Mouse (Mus musculus) limb, embryonic 14.5 days (tissue): ENCODE measurements around the gene Cntfr. TPM values are rescaled to one million over a fixed set of nuclear protein-coding genes. Genes with fewer than 3 reads are reported as not detected.

Experiments used
- ATAC-seq: fragments of 200-750 bp; cut with Nextera tagmentation; 2 replicates; pipeline ENCODE4 v1.8.0; 2017; ENCODE audit warnings: low read depth, moderate number of reproducible peaks, moderate TSS enrichment; ENCODE audit not compliant: low FRiP score
- DNase-seq: peaks from one replicate; pipeline ENCODE4 v3.0.0-alpha.2; 2015; ENCODE audit warnings: low spot score
- H3K27ac ChIP-seq: fragments of 300-500 bp; sonication (generic); replicated peaks from 2 replicates; pipeline ENCODE4 v1.5.1; 2014; ENCODE audit warnings: low read depth, mild to moderate bottlenecking, low read length, moderate library complexity, mixed read lengths
- H3K27me3 ChIP-seq: fragments of 300-500 bp; sonication (generic); 2 replicates; pipeline ENCODE4 v1.6.1; 2014; ENCODE audit warnings: low read length, mixed read lengths; ENCODE audit not compliant: control insufficient read depth, insufficient read depth
- H3K36me3 ChIP-seq: fragments of 300-500 bp; sonication (generic); 2 replicates; pipeline ENCODE4 v1.6.1; 2014; ENCODE audit warnings: mild to moderate bottlenecking, low read length, moderate library complexity, mixed read lengths; ENCODE audit not compliant: control insufficient read depth, insufficient read depth
- H3K4me1 ChIP-seq: fragments of 300-500 bp; sonication (generic); 2 replicates; pipeline ENCODE4 v1.6.1; 2014; ENCODE audit warnings: antibody characterized with exemption, low read length, mixed read lengths; ENCODE audit not compliant: control insufficient read depth, insufficient read depth
- H3K4me2 ChIP-seq: fragments of 300-500 bp; sonication (generic); replicated peaks from 2 replicates; pipeline ENCODE4 v1.6.1; 2014; ENCODE audit warnings: low read depth, mild to moderate bottlenecking, low read length, moderate library complexity; ENCODE audit not compliant: severe bottlenecking
- H3K4me3 ChIP-seq: fragments of 300-500 bp; sonication (generic); replicated peaks from 2 replicates; pipeline ENCODE4 v1.5.1; 2014; ENCODE audit warnings: low read length
- H3K9ac ChIP-seq: fragments of 300-500 bp; sonication (generic); 2 replicates; pipeline ENCODE4 v1.6.1; 2014; ENCODE audit warnings: mild to moderate bottlenecking, low read depth, low read length, moderate library complexity; ENCODE audit not compliant: severe bottlenecking
- H3K9me3 ChIP-seq: fragments of 300-500 bp; sonication (generic); 2 replicates; pipeline ENCODE4 v1.6.1; 2016; ENCODE audit warnings: low read length; ENCODE audit not compliant: control insufficient read depth
- POLR2A ChIP-seq: fragments of 200-500 bp; IDR thresholded peaks from 2 replicates; pipeline ENCODE4 v1.8.0; 2012; ENCODE audit warnings: inconsistent platforms, mild to moderate bottlenecking, moderate library complexity, borderline replicate concordance; ENCODE audit not compliant: insufficient read depth, insufficient read length; ENCODE audit errors: extremely low read depth
- WGBS: fragments of 180-500 bp; shearing (Covaris S2); extraction: QIAGEN DNeasy Blood & Tissue Kit; methylation state at CpG from one replicate; pipeline ENCODE4 v1.1.7; 2014; 5-methylcytosine and 5-hydroxymethylcytosine counted together
- polyA plus RNA-seq, 2 experiments: library from polyadenylated mRNA; depleted of rRNA in 1 of 2; stranded (reverse) in 1 of 2; unstranded in 1 of 2; fragments of >200 nt; fragmentation: Nextera tagmentation in 1 of 2; extraction: Ambion mirVana in 1 of 2; gene quantifications; 2 replicates each; pipeline versions ENCODE4 v1.2.1 to v1.2.3; 2012 to 2014

The Cntfr gene
- polyA plus RNA-seq, 2 experiments, result 5.4 to 34.2 TPM

- ATAC-seq (no peak), DNase-seq (no peak)
- Histone ChIP-seq H3K9me3 (no peaks in the 10 kb centered on the region), H3K27me3 (peaks cover 10% of the 10 kb centered on the region; the same call in 1 of the 2 replicates), H3K9ac (no peak overlapping the region), H3K27ac (no peak overlapping the region), H3K4me3 (no peak overlapping the region), H3K4me2 (no peak overlapping the region), H3K36me3 (no peaks in the 10 kb centered on the region), H3K4me1 (no peaks in the 10 kb centered on the region)
- 46% methylated on average over 8 of the region's 8 CpGs for WGBS
- TF ChIP-seq POLR2A, result no peak
Observed at GRCm38 (mm10) chr4:41612166-41612565, 84.7 kb downstream of the Cntfr start.

DNA sequence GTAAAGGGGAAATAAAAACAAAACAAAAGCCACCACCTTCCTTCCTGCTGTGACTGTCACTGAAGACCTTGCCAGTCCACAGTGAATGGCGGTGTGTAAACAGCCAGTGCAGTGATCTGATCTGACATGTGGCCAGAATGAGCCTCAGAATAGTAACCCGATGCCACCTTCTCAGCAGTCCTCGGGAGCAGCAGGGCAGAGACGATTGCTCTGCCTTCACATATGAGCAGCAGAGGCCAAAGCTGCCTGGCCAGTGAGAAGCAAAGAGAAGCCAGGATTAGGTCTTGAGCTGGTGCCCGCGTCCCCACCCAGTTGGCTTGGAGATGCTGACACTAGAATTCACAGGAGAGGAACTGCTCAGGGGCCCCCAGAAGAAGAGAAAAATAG, 86.3 kb downstream of the Cntfr start:
- ATAC-seq (no peak), DNase-seq (no peak)
- no peaks in the 10 kb centered on the region for H3K9me3 ChIP-seq
- no peak overlapping the region for H3K9ac ChIP-seq
- no peaks in the 10 kb centered on the region for H3K36me3 ChIP-seq
- H3K27ac ChIP-seq, result no peak overlapping the region
- H3K4me1 ChIP-seq, result no peaks in the 10 kb centered on the region
- TF ChIP-seq POLR2A, result no peak
- peaks cover 10% of the 10 kb centered on the region; the same call in 1 of the 2 replicates for H3K27me3 ChIP-seq
- 44% methylated on average over 6 of the region's 6 CpGs for WGBS
- H3K4me3 ChIP-seq, result no peak overlapping the region
- H3K4me2 ChIP-seq, result no peak overlapping the region

- WGBS, result 75% methylated on average over 10 of the region's 10 CpGs
- ATAC-seq (no peak), DNase-seq (no peak)
- H3K27ac ChIP-seq, result no peak overlapping the region
- no peak overlapping the region for H3K4me2 ChIP-seq
- no peak overlapping the region for H3K9ac ChIP-seq
- no peaks in the 10 kb centered on the region for H3K9me3 ChIP-seq
- H3K4me3 ChIP-seq, result no peak overlapping the region
- TF ChIP-seq POLR2A, result no peak
- H3K4me1 ChIP-seq, result no peaks in the 10 kb centered on the region
- H3K36me3 ChIP-seq, result no peaks in the 10 kb centered on the region
- peaks cover 5% of the 10 kb centered on the region; the same call in 1 of the 2 replicates for H3K27me3 ChIP-seq
Observed at GRCm38 (mm10) chr4:41609681-41610593, 87.0 kb downstream of the Cntfr start.

Other genes with a start within 250 kb of the Cntfr start
- gene Kif24, start 232.2 kb downstream of the Cntfr start, polyA plus RNA-seq (2012; rRNA removed), result 7.0 and 7.2 TPM in 2 replicates
- 4.3 and 4.6 TPM in 2 replicates for gene Kif24, start 232.2 kb downstream of the Cntfr start, polyA plus RNA-seq (2014; fragmentation: Nextera tagmentation; extraction: Ambion mirVana)
- gene Nudt2, start 231.9 kb downstream of the Cntfr start, polyA plus RNA-seq (2012; rRNA removed), result 19.1 and 32.6 TPM in 2 replicates
- 47.7 and 52.8 TPM in 2 replicates for gene Nudt2, start 231.9 kb downstream of the Cntfr start, polyA plus RNA-seq (2014; fragmentation: Nextera tagmentation; extraction: Ambion mirVana)
- 5.4 and 5.5 TPM in 2 replicates for gene AI464131, start 194.0 kb downstream of the Cntfr start, polyA plus RNA-seq (2012; rRNA removed)
- 4.7 and 5.9 TPM in 2 replicates for gene AI464131, start 194.0 kb downstream of the Cntfr start, polyA plus RNA-seq (2014; fragmentation: Nextera tagmentation; extraction: Ambion mirVana)
- 0.76 and 0.78 TPM in 2 replicates for gene 1110017D15Rik, start 179.8 kb downstream of the Cntfr start, polyA plus RNA-seq (2012; rRNA removed)
- gene 1110017D15Rik, start 179.8 kb downstream of the Cntfr start, polyA plus RNA-seq (2014; fragmentation: Nextera tagmentation; extraction: Ambion mirVana), result 0.44 and 0.50 TPM in 2 replicates
- gene Fam219a, start 127.6 kb downstream of the Cntfr start, polyA plus RNA-seq (2012; rRNA removed), result 13.7 and 19.5 TPM in 2 replicates
- gene Fam219a, start 127.6 kb downstream of the Cntfr start, polyA plus RNA-seq (2014; fragmentation: Nextera tagmentation; extraction: Ambion mirVana), result 2.4 and 2.6 TPM in 2 replicates
- 0.78 and 0.99 TPM in 2 replicates for gene Dnaic1, start 127.3 kb downstream of the Cntfr start, polyA plus RNA-seq (2012; rRNA removed)
- 0.67 TPM in 1 of 2 replicates, not detected in the other for gene Dnaic1, start 127.3 kb downstream of the Cntfr start, polyA plus RNA-seq (2014; fragmentation: Nextera tagmentation; extraction: Ambion mirVana)
- gene Enho, start 56.8 kb downstream of the Cntfr start, polyA plus RNA-seq (2012; rRNA removed), result 15.6 and 22.3 TPM in 2 replicates
- gene Enho, start 56.8 kb downstream of the Cntfr start, polyA plus RNA-seq (2014; fragmentation: Nextera tagmentation; extraction: Ambion mirVana), result 12.5 and 13.1 TPM in 2 replicates
- 247 and 316 TPM in 2 replicates for gene Il11ra1, start 2.9 kb upstream of the Cntfr start, polyA plus RNA-seq (2012; rRNA removed)
- 384 and 431 TPM in 2 replicates for gene Il11ra1, start 2.9 kb upstream of the Cntfr start, polyA plus RNA-seq (2014; fragmentation: Nextera tagmentation; extraction: Ambion mirVana)
- 59.3 and 67.5 TPM in 2 replicates for gene Rpp25l, start 16.4 kb upstream of the Cntfr start, polyA plus RNA-seq (2012; rRNA removed)
- 69.8 and 76.2 TPM in 2 replicates for gene Rpp25l, start 16.4 kb upstream of the Cntfr start, polyA plus RNA-seq (2014; fragmentation: Nextera tagmentation; extraction: Ambion mirVana)
- 64.2 and 70.1 TPM in 2 replicates for gene Dctn3, start 26.1 kb upstream of the Cntfr start, polyA plus RNA-seq (2012; rRNA removed)
- 99.1 and 101 TPM in 2 replicates for gene Dctn3, start 26.1 kb upstream of the Cntfr start, polyA plus RNA-seq (2014; fragmentation: Nextera tagmentation; extraction: Ambion mirVana)
- 0.09 and 0.20 TPM in 2 replicates for gene Arid3c, start 34.1 kb upstream of the Cntfr start, polyA plus RNA-seq (2012; rRNA removed)
- 0.29 TPM in 1 of 2 replicates, not detected in the other for gene Arid3c, start 34.1 kb upstream of the Cntfr start, polyA plus RNA-seq (2014; fragmentation: Nextera tagmentation; extraction: Ambion mirVana)
- 83.3 and 119 TPM in 2 replicates for gene Galt, start 58.1 kb upstream of the Cntfr start, polyA plus RNA-seq (2012; rRNA removed)
- 39.5 and 43.6 TPM in 2 replicates for gene Galt, start 58.1 kb upstream of the Cntfr start, polyA plus RNA-seq (2014; fragmentation: Nextera tagmentation; extraction: Ambion mirVana)
- 79.2 and 91.4 TPM in 2 replicates for gene Sigmar1, start 59.1 kb upstream of the Cntfr start, polyA plus RNA-seq (2012; rRNA removed)
- gene Sigmar1, start 59.1 kb upstream of the Cntfr start, polyA plus RNA-seq (2014; fragmentation: Nextera tagmentation; extraction: Ambion mirVana), result 85.3 and 88.9 TPM in 2 replicates
- 96.6 and 107 TPM in 2 replicates for gene Ccl27a, start 77.2 kb upstream of the Cntfr start, polyA plus RNA-seq (2012; rRNA removed)
- 44.9 and 50.9 TPM in 2 replicates for gene Ccl27a, start 77.2 kb upstream of the Cntfr start, polyA plus RNA-seq (2014; fragmentation: Nextera tagmentation; extraction: Ambion mirVana)
- 2.8 and 12.6 TPM in 2 replicates for gene Gm21541, start 206.5 kb upstream of the Cntfr start, polyA plus RNA-seq (2012; rRNA removed)
- gene Gm21541, start 206.5 kb upstream of the Cntfr start, polyA plus RNA-seq (2014; fragmentation: Nextera tagmentation; extraction: Ambion mirVana), result 25.2 TPM in 1 of 2 replicates, not detected in the other
- 3.7 and 5.8 TPM in 2 replicates for gene Gm20878, start 244.5 kb upstream of the Cntfr start, polyA plus RNA-seq (2012; rRNA removed)
- 1.6 and 1.8 TPM in 2 replicates for gene Gm20878, start 244.5 kb upstream of the Cntfr start, polyA plus RNA-seq (2014; fragmentation: Nextera tagmentation; extraction: Ambion mirVana)